Mouse (Mus musculus): Measurements from ENCODE around the gene Mettl7a3.

Mettl7a3 gene

DNA sequence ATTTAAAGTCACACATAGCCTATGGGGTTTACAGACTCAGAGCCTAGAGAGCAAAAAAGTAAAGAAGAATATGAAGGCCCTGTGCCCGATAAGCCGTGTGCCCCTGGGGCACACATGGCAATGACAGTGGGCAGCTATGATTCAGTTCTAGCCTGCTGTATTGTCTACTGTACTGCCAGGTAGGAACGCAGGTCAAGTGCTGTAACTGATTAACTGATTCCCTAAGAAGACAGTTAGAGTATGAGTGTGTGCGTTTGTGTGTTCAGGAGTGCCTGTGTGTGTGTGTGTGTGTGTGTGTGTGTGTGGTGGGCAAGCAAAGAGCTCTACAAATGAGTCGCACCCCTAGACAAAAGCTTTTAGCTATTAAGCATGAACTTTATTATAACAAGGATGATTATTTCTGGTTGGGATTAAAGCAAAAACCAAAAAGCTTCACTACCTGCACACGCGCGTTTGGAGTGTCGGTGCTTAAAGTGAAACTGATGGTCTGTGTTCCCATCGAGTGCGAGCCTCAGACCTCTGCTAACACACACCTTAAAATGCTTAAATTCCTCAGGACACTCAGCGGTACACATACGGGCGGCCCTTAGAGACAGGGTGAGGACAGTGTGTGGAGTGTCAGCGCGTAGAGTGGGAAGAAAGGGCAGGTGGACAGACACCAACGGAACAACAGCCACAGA, 53.0 kb downstream of the Mettl7a3 start:
- no peak for DNase-seq (ENCODE audit: low read depth, low spot score)

DNA sequence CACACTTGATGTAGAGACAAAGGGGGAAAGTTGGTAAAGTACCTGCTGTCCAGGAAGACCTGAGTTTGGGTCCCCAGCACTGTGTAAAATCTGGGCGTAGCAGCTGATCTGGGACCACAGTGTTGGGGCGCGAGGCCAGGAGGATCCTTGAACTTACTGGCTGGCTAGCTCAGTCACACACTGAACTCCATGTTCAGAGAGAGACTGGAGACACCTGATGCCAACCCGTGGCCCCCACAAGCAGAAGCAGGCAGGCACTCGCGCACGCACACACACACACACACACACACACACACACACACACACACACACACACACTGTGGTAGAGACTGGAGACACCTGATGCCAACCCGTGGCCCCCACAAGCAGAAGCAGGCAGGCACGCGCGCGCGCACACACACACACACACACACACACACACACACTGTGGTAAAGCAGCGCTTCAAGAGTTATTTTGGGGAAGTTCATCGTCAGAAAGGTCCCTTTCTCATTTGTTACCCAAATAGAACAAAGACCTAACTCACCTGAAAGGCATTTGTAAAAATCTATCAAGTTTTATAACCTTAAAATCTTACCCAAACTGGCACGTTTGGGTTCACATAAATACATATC, 53.6 kb downstream of the Mettl7a3 start:
- no peak for DNase-seq (ENCODE audit: low read depth, low spot score)

DNA sequence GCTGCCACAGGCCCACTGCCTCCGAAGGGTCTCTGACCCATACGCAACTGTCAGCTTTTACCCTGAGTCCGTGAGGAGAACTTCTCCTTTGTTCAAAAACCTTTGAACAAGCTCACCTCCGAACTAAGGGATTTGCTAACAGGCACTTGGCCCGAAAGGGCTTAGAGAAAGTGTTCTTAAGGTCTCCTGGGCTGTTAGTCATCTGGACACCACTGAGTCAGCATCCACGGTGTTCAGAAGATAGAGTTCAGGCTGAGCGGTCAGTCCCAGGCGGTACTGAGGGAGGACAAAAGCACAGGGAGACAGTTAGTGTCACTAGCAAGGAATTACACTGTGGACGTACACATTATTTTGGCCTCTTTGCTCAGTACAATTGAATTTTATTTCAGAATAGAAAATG, 54.2 kb downstream of the Mettl7a3 start:
- DNase-seq (ENCODE audit: low read depth, low spot score): no peak

Data from brain, adult 2 months (tissue).